Mouse (Mus musculus) embryonic facial prominence, embryonic 11.5 days (tissue): ENCODE measurements around the gene Zdhhc14. TPM values are rescaled to one million over a fixed set of nuclear protein-coding genes. Genes with fewer than 3 reads are reported as not detected.

Experiments
- ATAC-seq: fragments of 200-750 bp; cut with Nextera tagmentation; replicated peaks from 2 replicates; pipeline ENCODE4 v1.8.0; 2017; ENCODE audit warnings: low read depth; ENCODE audit not compliant: insufficient number of reproducible peaks, low FRiP score, low TSS enrichment
- DNase-seq: peaks from one replicate; pipeline ENCODE4 v3.0.0-alpha.2; 2015; ENCODE audit warnings: low spot score
- H3K27ac ChIP-seq: fragments of 300-500 bp; sonication (generic); replicated peaks from 2 replicates; pipeline ENCODE4 v1.5.1; 2014; ENCODE audit warnings: mild to moderate bottlenecking, low read depth, low read length, control low read depth
- H3K27me3 ChIP-seq: fragments of 300-500 bp; sonication (generic); 2 replicates; pipeline ENCODE4 v1.6.1; 2014; ENCODE audit warnings: mild to moderate bottlenecking, low read length, moderate library complexity, mixed read lengths; ENCODE audit not compliant: control insufficient read depth, insufficient read depth
- H3K36me3 ChIP-seq: fragments of 300-500 bp; sonication (generic); replicated peaks from 2 replicates; pipeline ENCODE4 v1.6.1; 2014; ENCODE audit warnings: low read depth, mild to moderate bottlenecking, low read length, moderate library complexity, mixed read lengths; ENCODE audit not compliant: control insufficient read depth, insufficient read depth
- H3K4me1 ChIP-seq: fragments of 300-500 bp; sonication (generic); 2 replicates; pipeline ENCODE4 v1.6.1; 2014; ENCODE audit warnings: low read length, mixed read lengths; ENCODE audit not compliant: control insufficient read depth, insufficient read depth
- H3K4me2 ChIP-seq: fragments of 300-500 bp; sonication (generic); 2 replicates; pipeline ENCODE4 v1.6.1; 2014; ENCODE audit warnings: low read depth, mild to moderate bottlenecking, control low read depth, low read length, moderate library complexity
- H3K4me3 ChIP-seq: fragments of 300-500 bp; sonication (generic); 2 replicates; pipeline ENCODE4 v1.5.1; 2014; ENCODE audit warnings: low read depth, low read length, control low read depth
- H3K9ac ChIP-seq: fragments of 300-500 bp; sonication (generic); replicated peaks from 2 replicates; pipeline ENCODE4 v1.6.1; 2014; ENCODE audit warnings: mild to moderate bottlenecking, control low read depth, low read length
- H3K9me3 ChIP-seq: fragments of 300-500 bp; sonication (generic); replicated peaks from 2 replicates; pipeline ENCODE4 v1.6.1; 2016; ENCODE audit warnings: mild to moderate bottlenecking, low read length, inconsistent platforms, mixed read lengths; ENCODE audit not compliant: control insufficient read depth
- WGBS: fragments of 180-500 bp; shearing (Covaris S2); extraction: QIAGEN DNeasy Blood & Tissue Kit; methylation state at CpG from one replicate; pipeline ENCODE4 v1.1.7; 2014; 5-methylcytosine and 5-hydroxymethylcytosine counted together
- polyA plus RNA-seq: library from polyadenylated mRNA; unstranded; fragments of >200 nt; fragmentation: Nextera tagmentation; extraction: Ambion mirVana; gene quantifications from 2 replicates; pipeline ENCODE4 v1.2.1, GENCODE M21; 2014

Zdhhc14 gene
- polyA plus RNA-seq, 1 experiment from 2014 or later: 2.0 TPM

- Histone ChIP-seq H3K4me2 (no peak overlapping the region), H3K4me1 (no peaks in the 10 kb centered on the region), H3K9me3 (no peaks in the 10 kb centered on the region), H3K36me3 (no peaks in the 10 kb centered on the region), H3K27me3 (no peaks in the 10 kb centered on the region), H3K9ac (no peak overlapping the region), H3K4me3 (no peak overlapping the region), H3K27ac (no peak overlapping the region)
- ATAC-seq (no peak), DNase-seq (no peak)
- 84% methylated on average over 4 of the region's 4 CpGs for WGBS
Observed at GRCm38 (mm10) chr17:5716912-5717311, 224.6 kb downstream of the Zdhhc14 start.

GRCm38 (mm10) chr17:5718768-5719387 lies 226.5 kb downstream of the Zdhhc14 start:
- no peak overlapping the region for H3K4me3 ChIP-seq
- no peaks in the 10 kb centered on the region for H3K36me3 ChIP-seq
- H3K9ac ChIP-seq: no peak overlapping the region
- ATAC-seq (no peak), DNase-seq (no peak)
- 76% methylated on average over 7 of the region's 7 CpGs for WGBS
- no peaks in the 10 kb centered on the region for H3K27me3 ChIP-seq
- H3K4me1 ChIP-seq: no peaks in the 10 kb centered on the region; the same call in 1 of the 2 replicates
- no peak overlapping the region for H3K4me2 ChIP-seq
- no peaks in the 10 kb centered on the region for H3K9me3 ChIP-seq
- H3K27ac ChIP-seq: no peak overlapping the region

DNA sequence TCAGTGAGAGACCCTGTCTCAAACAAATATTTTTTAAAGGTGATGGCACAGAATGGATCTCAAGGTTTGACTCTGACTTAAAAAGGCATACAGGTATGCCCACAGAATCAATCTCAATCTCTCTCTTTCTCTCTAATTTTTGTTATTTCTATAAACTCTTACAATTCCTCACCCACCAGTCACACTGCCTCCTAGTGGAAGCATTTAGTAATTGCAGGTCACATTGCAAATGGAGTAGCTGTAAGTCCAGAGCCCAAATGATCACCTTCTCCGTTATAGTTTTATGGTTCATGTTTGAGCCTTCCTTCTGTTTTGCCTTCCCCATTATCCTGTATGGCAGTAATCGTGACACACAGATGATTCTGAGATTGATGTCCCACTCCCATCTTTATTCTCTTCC lies 230.4 kb downstream of the Zdhhc14 start:
- 93% methylated on average over 2 of the region's 2 CpGs for WGBS
- no peak for ATAC-seq
- Histone ChIP-seq H3K4me3 (no peak overlapping the region), H3K9ac (no peak overlapping the region), H3K9me3 (no peaks in the 10 kb centered on the region), H3K36me3 (no peaks in the 10 kb centered on the region), H3K27ac (no peak overlapping the region), H3K4me1 (no peaks in the 10 kb centered on the region; the same call in 1 of the 2 replicates), H3K27me3 (no peaks in the 10 kb centered on the region), H3K4me2 (no peak overlapping the region)
- no peak for DNase-seq

- Histone ChIP-seq H3K27ac (0 out of 2 replicates have a peak overlapping the region, but pooled peaks have one; percentile 49), H3K4me3 (no peak overlapping the region), H3K9me3 (no peaks in the 10 kb centered on the region), H3K27me3 (no peaks in the 10 kb centered on the region), H3K36me3 (no peaks in the 10 kb centered on the region), H3K9ac (no peak overlapping the region), H3K4me2 (no peak overlapping the region), H3K4me1 (no peaks in the 10 kb centered on the region; the same call in 1 of the 2 replicates)
- DNase-seq: peak; percentile 76
- ATAC-seq: no peak; the same call in 1 of the 2 replicates
- 19% methylated on average over 10 of the region's 10 CpGs for WGBS
Observed at GRCm38 (mm10) chr17:5723601-5724189, 231.3 kb downstream of the Zdhhc14 start.

DNA sequence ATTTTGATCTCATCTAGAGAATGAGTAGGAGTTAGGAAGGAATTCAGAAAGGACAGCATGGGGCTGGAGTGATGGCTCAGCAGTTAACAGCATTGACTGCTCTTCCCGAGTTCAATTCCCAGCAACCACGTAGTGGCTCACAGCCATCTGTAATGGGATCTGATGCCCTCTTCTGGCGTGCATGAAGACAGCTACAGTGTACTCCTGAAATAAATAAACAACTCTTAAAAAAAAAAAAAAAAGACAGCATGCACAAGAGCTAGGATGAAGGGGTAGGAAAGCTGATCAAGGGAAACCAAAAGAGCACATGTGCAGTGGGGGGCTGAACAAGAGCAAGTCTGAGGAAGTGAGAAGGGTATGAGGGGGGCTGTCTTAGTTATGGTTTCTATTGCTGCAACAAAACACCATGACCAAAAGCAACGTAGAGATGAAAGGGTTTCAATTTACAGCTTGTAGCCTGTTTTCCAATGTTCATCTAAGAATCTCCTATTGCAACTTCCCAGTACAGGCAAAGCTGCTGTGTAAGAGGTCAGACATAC lies 237.3 kb downstream of the Zdhhc14 start:
- Histone ChIP-seq H3K27me3 (no peaks in the 10 kb centered on the region), H3K4me3 (no peak overlapping the region), H3K4me1 (no peaks in the 10 kb centered on the region), H3K27ac (no peak overlapping the region), H3K9me3 (no peaks in the 10 kb centered on the region), H3K4me2 (no peak overlapping the region), H3K36me3 (no peaks in the 10 kb centered on the region), H3K9ac (no peak overlapping the region)
- ATAC-seq (no peak), DNase-seq (no peak)
- 37% methylated on average over 4 of the region's 4 CpGs for WGBS

DNA sequence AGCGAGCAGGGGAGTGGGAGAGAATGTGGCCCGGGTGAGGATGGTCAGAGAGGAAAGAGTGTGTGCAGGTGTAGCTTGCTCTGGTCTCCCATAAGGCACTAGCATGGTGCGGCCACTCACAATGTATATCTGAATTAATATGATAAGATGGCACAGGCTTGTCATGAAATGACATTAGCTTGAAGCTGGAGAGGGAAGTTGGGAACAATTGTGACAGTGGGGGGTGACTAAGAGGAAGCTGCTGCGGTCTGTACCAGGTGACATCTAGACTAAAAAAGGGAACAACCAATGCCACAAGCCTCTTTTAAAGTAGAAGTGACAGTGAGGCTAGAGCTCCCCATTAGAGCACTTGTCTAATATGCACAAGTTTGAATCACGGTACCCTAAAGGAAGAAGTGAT lies 238.2 kb downstream of the Zdhhc14 start:
- H3K9me3 ChIP-seq: no peaks in the 10 kb centered on the region
- H3K9ac ChIP-seq: no peak overlapping the region
- H3K4me3 ChIP-seq: no peak overlapping the region
- H3K36me3 ChIP-seq: no peaks in the 10 kb centered on the region
- DNase-seq: no peak
- no peak overlapping the region for H3K4me2 ChIP-seq
- H3K4me1 ChIP-seq: no peaks in the 10 kb centered on the region
- ATAC-seq: no peak
- WGBS: 90% methylated on average over 5 of the region's 5 CpGs
- no peaks in the 10 kb centered on the region for H3K27me3 ChIP-seq
- H3K27ac ChIP-seq: no peak overlapping the region

DNA sequence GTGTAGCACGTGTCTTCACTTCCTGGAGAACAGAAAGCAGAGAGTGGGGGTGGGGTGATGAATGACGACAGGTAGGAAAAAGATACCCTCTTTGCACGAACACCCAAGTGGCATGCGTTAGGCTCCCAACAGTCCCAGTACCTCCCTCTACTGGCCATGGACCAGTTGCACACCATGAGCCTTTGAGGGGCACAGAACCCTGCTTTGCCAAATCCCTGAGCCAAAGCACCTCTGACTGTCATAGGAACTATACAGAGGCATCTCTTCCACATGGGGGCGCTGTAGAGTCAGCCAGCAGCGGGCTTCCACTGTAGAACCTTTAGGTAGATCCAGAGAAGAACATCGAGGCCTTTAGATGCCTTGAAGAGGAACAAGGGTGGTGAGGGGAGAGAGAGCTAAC lies 241.0 kb downstream of the Zdhhc14 start:
- 35% methylated on average over 7 of the region's 7 CpGs for WGBS
- H3K27me3 ChIP-seq: no peaks in the 10 kb centered on the region
- DNase-seq: peak; percentile 39
- H3K9ac ChIP-seq: no peak overlapping the region
- H3K9me3 ChIP-seq: no peaks in the 10 kb centered on the region
- no peaks in the 10 kb centered on the region for H3K4me1 ChIP-seq
- H3K4me2 ChIP-seq: no peak overlapping the region
- ATAC-seq: no peak
- no peaks in the 10 kb centered on the region for H3K36me3 ChIP-seq
- H3K4me3 ChIP-seq: no peak overlapping the region
- H3K27ac ChIP-seq: no peak overlapping the region

- no peak for DNase-seq
Observed at GRCm38 (mm10) chr17:5741061-5741460, 248.7 kb downstream of the Zdhhc14 start.

More at GRCm38 (mm10) chr17:5741061-5741460, 248.7 kb downstream of the Zdhhc14 start:
- H3K4me3 ChIP-seq: no peak overlapping the region
- H3K4me2 ChIP-seq: no peak overlapping the region
- no peak overlapping the region for H3K27ac ChIP-seq
- no peak for ATAC-seq
- no peaks in the 10 kb centered on the region for H3K4me1 ChIP-seq
- 92% methylated on average over 6 of the region's 6 CpGs for WGBS
- H3K27me3 ChIP-seq: no peaks in the 10 kb centered on the region
- H3K9ac ChIP-seq: no peak overlapping the region
- H3K36me3 ChIP-seq: no peaks in the 10 kb centered on the region
- no peaks in the 10 kb centered on the region for H3K9me3 ChIP-seq
